Mouse (Mus musculus) liver, embryonic 14.5 days (tissue): ENCODE data around the gene Slc22a13.

Experiments used
- CTCF ChIP-seq: IDR thresholded peaks from 2 replicates; pipeline ENCODE4 v1.5.1; 2016; ENCODE audit warnings: antibody characterized with exemption, low read depth, control low read depth
- EP300 ChIP-seq: IDR thresholded peaks from 2 replicates; pipeline ENCODE4 v1.6.1; 2016; ENCODE audit warnings: antibody characterized with exemption, low read depth

DNA sequence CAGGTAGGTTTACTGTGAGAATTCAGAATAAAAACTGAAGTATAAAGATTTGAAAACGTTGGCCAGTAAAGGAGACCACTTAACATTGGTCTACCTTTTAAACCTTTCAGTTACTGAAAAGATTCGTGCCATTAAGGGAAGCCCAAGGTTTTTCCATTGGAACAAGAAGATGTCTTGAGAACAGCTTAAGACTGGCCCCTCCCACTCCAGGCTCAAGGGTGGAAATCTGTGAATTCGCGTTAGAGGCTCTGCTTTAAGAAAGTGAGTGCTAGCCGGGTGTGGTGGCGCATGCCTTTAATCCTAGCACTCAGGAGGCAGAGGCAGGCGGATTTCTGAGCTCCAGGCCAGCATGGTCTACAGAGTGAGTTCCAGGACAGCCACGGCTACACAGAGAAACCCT lies 4.1 kb upstream of the Slc22a13 start:
- TF ChIP-seq CTCF: no peak
- no peak for TF ChIP-seq EP300
